Mouse (Mus musculus) c-Kit-negative CD71-positive TER-119-positive erythroid progenitor cells, embryonic 14.5 days (primary cell): Measurements from ENCODE around the gene Det1.

Experiments used
- DNase-seq: peaks from one replicate; pipeline ENCODE4 v3.0.0-alpha.2; 2013; ENCODE audit warnings: low read depth, low spot score

Gene Det1

GRCm38 (mm10) chr7:78846737-78847434 lies at the start of gene Det1:
TSS of gene Det1 (minus strand) at chr7:78847263.
- peak; percentile 80 for DNase-seq

- peak; percentile 98 for DNase-seq
Observed at GRCm38 (mm10) chr7:78895653-78896333, 48.7 kb upstream of the Det1 start, which contains the start of gene Aen. TSS of gene Aen (plus strand) at chr7:78895854.

GRCm38 (mm10) chr7:78895021-78895652 lies 48.1 kb upstream of the Det1 start:
- DNase-seq = no peak

- DNase-seq = no peak
Observed at GRCm38 (mm10) chr7:78893917-78894316, 46.9 kb upstream of the Det1 start.

- peak; percentile 67 for DNase-seq
Observed at GRCm38 (mm10) chr7:78890641-78891040, 43.6 kb upstream of the Det1 start.

GRCm38 (mm10) chr7:78887431-78887842 lies 40.4 kb upstream of the Det1 start:
- DNase-seq = no peak

GRCm38 (mm10) chr7:78886496-78886895 lies 39.4 kb upstream of the Det1 start:
- DNase-seq = no peak

- DNase-seq = no peak
Observed at GRCm38 (mm10) chr7:78885404-78885803, 38.3 kb upstream of the Det1 start.

- no peak for DNase-seq
Observed at GRCm38 (mm10) chr7:78884139-78884538, 37.1 kb upstream of the Det1 start.

GRCm38 (mm10) chr7:78883726-78884060 lies 36.6 kb upstream of the Det1 start:
- DNase-seq = no peak

GRCm38 (mm10) chr7:78883016-78883725 lies 36.1 kb upstream of the Det1 start:
- DNase-seq = no peak

- DNase-seq = no peak
Observed at GRCm38 (mm10) chr7:78882469-78882837, 35.4 kb upstream of the Det1 start.

- no peak for DNase-seq
Observed at GRCm38 (mm10) chr7:78881607-78882468, 34.8 kb upstream of the Det1 start.

GRCm38 (mm10) chr7:78872831-78873230 lies 25.8 kb upstream of the Det1 start:
- no peak for DNase-seq

GRCm38 (mm10) chr7:78872366-78872765 lies 25.3 kb upstream of the Det1 start:
- DNase-seq = no peak

- DNase-seq = no peak
Observed at GRCm38 (mm10) chr7:78868731-78869130, 21.7 kb upstream of the Det1 start.

GRCm38 (mm10) chr7:78865212-78865949 lies 18.3 kb upstream of the Det1 start:
- no peak for DNase-seq

- DNase-seq = no peak
Observed at GRCm38 (mm10) chr7:78864446-78864802, 17.4 kb upstream of the Det1 start.

- DNase-seq = no peak
Observed at GRCm38 (mm10) chr7:78863796-78864445, 16.9 kb upstream of the Det1 start.

- DNase-seq = no peak
Observed at GRCm38 (mm10) chr7:78855044-78855655, 8.1 kb upstream of the Det1 start.
